Mouse (Mus musculus) midbrain, embryonic 15.5 days (tissue): ENCODE measurements around the gene Cmtm8. TPM values are rescaled to one million over a fixed set of nuclear protein-coding genes. Genes with fewer than 3 reads are reported as not detected.

Source experiments
- ATAC-seq: fragments of 200-750 bp; cut with Nextera tagmentation; replicated peaks from 2 replicates; pipeline ENCODE4 v1.8.0; 2017; ENCODE audit warnings: moderate TSS enrichment
- H3K27ac ChIP-seq: fragments of 300-500 bp; sonication (generic); 2 replicates; pipeline ENCODE4 v1.5.1; 2015; ENCODE audit warnings: mild to moderate bottlenecking, inconsistent platforms
- H3K27me3 ChIP-seq: fragments of 300-500 bp; sonication (generic); replicated peaks from 2 replicates; pipeline ENCODE4 v1.6.1; 2015; ENCODE audit warnings: inconsistent platforms
- H3K36me3 ChIP-seq: fragments of 300-500 bp; sonication (generic); replicated peaks from 2 replicates; pipeline ENCODE4 v1.6.1; 2015; ENCODE audit warnings: inconsistent platforms
- H3K4me1 ChIP-seq: fragments of 300-500 bp; sonication (generic); 2 replicates; pipeline ENCODE4 v1.6.1; 2015; ENCODE audit warnings: inconsistent platforms
- H3K4me2 ChIP-seq: fragments of 300-500 bp; sonication (generic); 2 replicates; pipeline ENCODE4 v1.6.1; 2015; ENCODE audit warnings: inconsistent platforms, mild to moderate bottlenecking, moderate library complexity
- H3K4me3 ChIP-seq: fragments of 300-500 bp; sonication (generic); 2 replicates; pipeline ENCODE4 v1.5.1; 2015; ENCODE audit warnings: mild to moderate bottlenecking, inconsistent platforms
- H3K9ac ChIP-seq: fragments of 300-500 bp; sonication (generic); 2 replicates; pipeline ENCODE4 v1.6.1; 2015; ENCODE audit warnings: mild to moderate bottlenecking, inconsistent platforms
- H3K9me3 ChIP-seq: fragments of 300-500 bp; sonication (generic); 2 replicates; pipeline ENCODE4 v1.6.1; 2016; ENCODE audit warnings: inconsistent platforms
- WGBS: fragments of 180-500 bp; shearing (Covaris S2); methylation state at CpG from one replicate; pipeline ENCODE4 v1.1.7; 2015; ENCODE audit warnings: mixed read lengths; 5-methylcytosine and 5-hydroxymethylcytosine counted together
- polyA plus RNA-seq: library from polyadenylated mRNA; unstranded; fragments of >200 nt; fragmentation: Nextera tagmentation; extraction: Ambion mirVana; gene quantifications from 2 replicates; pipeline ENCODE4 v1.2.1, GENCODE M21; 2015

Gene Cmtm8
- polyA plus RNA-seq, 1 experiment from 2014 or later = 7.5 TPM

DNA sequence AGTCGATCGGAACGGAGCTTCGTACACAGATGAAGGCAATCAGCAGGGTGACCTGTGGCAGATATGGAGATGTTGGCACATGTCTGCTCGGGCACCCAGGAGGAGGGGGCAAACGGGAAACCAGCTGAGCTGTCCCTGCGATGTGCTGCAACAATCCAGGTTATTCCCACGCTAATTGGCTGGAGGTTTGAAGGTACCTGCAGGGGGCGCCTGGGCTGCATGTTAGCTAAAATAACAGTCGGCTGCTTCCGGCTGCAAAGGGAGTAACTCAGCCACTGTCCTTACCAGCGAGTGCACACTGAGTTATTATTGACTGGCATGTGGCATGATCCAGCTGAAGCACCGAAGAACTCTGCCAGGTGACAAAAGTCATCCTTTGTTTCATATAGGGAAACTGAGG lies 80.6 kb downstream of the Cmtm8 start:
- Histone ChIP-seq H3K9ac (no peak overlapping the region), H3K36me3 (no peaks in the 10 kb centered on the region), H3K4me3 (no peak overlapping the region), H3K4me1 (no peaks in the 10 kb centered on the region), H3K27me3 (no peaks in the 10 kb centered on the region), H3K4me2 (no peak overlapping the region), H3K27ac (no peak overlapping the region), H3K9me3 (no peaks in the 10 kb centered on the region)
- ATAC-seq = no peak
- 61% methylated on average over 13 of the region's 13 CpGs for WGBS

DNA sequence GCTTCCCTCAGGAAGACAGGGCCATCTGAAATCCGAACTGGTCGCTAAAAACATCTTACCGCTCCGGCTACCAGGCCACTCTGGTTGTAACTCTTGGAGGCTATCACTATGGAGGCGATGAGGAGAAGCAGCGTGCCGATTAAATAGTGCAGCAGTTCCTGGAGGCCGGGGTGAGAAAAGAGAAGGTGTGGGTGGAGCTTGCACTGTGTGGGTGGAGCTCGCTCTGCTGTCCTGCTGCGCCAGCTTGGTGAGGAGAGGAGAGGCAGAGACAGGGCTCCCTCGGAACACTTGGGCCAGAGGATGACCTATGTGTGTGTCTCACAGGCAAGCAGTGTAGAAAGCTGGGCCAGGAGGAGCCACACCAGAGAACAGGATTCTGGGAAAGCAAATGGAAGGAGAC lies 82.1 kb downstream of the Cmtm8 start:
- no peak overlapping the region for H3K4me2 ChIP-seq
- 75% methylated on average over 11 of the region's 11 CpGs for WGBS
- no peaks in the 10 kb centered on the region for H3K9me3 ChIP-seq
- no peaks in the 10 kb centered on the region for H3K4me1 ChIP-seq
- no peak overlapping the region for H3K27ac ChIP-seq
- no peak for ATAC-seq
- H3K36me3 ChIP-seq = no peaks in the 10 kb centered on the region
- no peak overlapping the region for H3K4me3 ChIP-seq
- H3K9ac ChIP-seq = no peak overlapping the region
- H3K27me3 ChIP-seq = no peaks in the 10 kb centered on the region

DNA sequence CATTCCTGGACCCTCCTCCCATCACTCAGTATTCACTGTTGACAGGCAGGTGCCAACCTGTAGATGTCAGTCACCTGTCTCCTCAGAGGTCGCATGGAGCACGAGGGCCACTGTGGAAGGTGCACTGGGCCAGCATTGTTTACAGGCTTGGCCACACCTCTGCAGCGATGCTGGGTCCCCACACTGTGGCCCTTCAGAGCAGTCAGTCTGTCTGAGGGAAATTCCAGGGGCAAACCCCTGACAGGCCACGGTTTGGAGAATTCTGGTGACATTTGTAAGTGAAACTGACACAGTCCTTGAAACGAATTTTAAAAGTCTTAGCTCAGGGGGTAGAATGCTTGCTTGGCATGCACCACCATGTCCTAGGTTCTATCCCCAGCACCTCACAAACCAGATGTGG lies 83.6 kb downstream of the Cmtm8 start:
- WGBS = 88% methylated on average over 5 of the region's 5 CpGs
- Histone ChIP-seq H3K27ac (no peak overlapping the region), H3K4me3 (no peak overlapping the region)

DNA sequence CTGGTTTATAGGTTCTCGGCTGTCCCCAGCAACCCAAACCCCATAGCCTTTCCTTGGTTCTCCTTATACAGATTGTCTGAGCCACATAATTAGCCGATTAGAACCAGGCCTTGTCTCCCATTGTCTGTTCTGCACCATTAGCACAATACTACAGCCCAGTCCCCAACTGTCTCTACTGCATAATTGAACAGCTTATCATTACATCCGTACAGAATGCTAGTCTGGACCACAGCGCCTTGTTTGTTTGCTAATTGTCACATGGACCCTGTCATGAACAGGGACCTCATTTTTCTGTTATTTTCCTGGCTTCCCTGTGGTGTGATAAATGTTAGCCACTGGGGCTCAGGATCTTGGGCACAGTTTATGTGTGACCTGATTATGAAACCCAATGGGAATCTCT lies 84.1 kb downstream of the Cmtm8 start:
- Histone ChIP-seq H3K36me3 (no peaks in the 10 kb centered on the region), H3K4me3 (no peak overlapping the region), H3K27me3 (no peaks in the 10 kb centered on the region), H3K9me3 (no peaks in the 10 kb centered on the region), H3K4me1 (no peaks in the 10 kb centered on the region), H3K4me2 (no peak overlapping the region), H3K9ac (no peak overlapping the region), H3K27ac (no peak overlapping the region)
- ATAC-seq = no peak
- 68% methylated on average over 4 of the region's 4 CpGs for WGBS

More for the DNA sequence above, 83.6 kb downstream of the Cmtm8 start:
- Histone ChIP-seq H3K9ac (no peak overlapping the region), H3K36me3 (no peaks in the 10 kb centered on the region), H3K9me3 (no peaks in the 10 kb centered on the region), H3K4me2 (no peak overlapping the region), H3K4me1 (no peaks in the 10 kb centered on the region), H3K27me3 (no peaks in the 10 kb centered on the region)
- no peak for ATAC-seq

DNA sequence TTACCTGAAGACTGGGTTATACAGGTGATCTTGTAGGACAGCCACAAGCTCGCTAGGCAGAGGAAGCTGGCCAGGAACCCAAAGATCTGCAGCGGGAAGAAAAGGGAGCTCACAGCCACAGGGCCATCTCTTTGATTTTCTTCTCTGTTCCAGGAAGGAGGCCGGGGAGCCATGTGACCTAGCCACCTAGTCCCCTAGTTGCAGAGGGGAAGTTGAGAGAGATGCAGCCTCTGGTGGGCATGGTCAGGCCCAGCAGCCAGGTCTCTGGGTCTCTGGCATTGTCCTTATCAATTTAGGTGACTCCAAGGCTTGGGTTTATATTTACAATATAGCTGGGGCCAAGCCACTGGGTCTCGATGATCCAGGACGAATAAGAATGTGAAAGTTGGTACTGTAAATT lies 85.2 kb downstream of the Cmtm8 start:
- Histone ChIP-seq H3K4me2 (no peak overlapping the region), H3K27ac (no peak overlapping the region), H3K4me3 (no peak overlapping the region), H3K27me3 (no peaks in the 10 kb centered on the region), H3K9ac (no peak overlapping the region), H3K36me3 (no peaks in the 10 kb centered on the region), H3K9me3 (no peaks in the 10 kb centered on the region), H3K4me1 (no peaks in the 10 kb centered on the region)
- WGBS = 89% methylated on average over 5 of the region's 5 CpGs
- no peak for ATAC-seq

DNA sequence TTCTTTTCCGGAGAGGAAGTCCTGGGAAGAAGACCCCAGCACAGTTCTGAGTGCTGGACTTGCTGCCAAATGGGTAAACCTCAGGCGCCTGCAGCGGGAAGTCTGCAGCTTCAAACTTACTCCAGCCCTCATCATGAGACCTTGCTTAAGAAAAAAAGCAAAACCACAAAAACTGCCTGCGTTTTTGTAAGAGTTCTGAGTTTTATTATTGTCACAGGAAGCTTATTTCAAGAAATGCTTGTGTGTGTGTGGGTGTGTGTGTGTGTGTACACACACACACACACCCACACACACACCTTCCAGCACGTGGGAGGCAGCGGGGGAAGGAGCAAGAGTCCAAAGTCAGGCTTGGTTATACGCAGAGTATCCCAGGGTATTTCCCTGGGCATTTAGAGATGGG lies 85.7 kb downstream of the Cmtm8 start:
- no peaks in the 10 kb centered on the region; the same call in 1 of the 2 replicates for H3K4me1 ChIP-seq
- no peak overlapping the region for H3K27ac ChIP-seq
- no peaks in the 10 kb centered on the region for H3K27me3 ChIP-seq
- H3K9me3 ChIP-seq = no peaks in the 10 kb centered on the region
- 79% methylated on average over 7 of the region's 7 CpGs for WGBS
- no peaks in the 10 kb centered on the region for H3K36me3 ChIP-seq
- no peak overlapping the region for H3K4me2 ChIP-seq
- H3K4me3 ChIP-seq = no peak overlapping the region
- no peak for ATAC-seq
- no peak overlapping the region for H3K9ac ChIP-seq

DNA sequence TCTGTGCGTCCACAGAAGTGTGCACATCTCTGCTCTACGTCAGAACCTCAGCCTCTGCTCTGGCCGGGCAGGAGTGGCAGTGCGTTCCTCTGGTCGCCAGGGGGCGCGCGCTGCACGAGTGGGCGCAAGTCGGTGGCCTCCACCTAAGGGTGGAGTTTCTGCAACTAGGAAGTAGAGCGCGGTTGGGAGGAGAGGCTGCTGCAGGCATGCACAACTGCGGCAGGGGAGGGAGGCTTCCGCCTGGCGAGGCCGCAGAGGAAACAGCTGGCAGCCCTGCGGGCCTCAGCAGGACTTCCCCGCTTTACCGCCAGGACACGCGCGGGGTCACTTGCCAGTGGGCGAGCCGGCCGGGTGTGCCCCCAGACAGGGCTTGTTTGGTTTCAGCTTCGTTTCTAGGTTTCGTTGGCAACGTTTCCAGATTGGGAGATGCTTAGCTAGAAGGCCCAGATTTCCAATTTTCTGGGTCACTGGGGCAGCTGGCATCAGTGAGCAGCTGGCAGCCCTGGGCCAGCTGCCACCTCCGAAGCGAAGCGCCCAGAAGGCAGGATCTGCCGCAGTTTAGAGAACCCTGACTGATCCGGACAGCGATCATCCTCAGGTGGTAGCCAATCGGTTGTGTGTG lies 91.0 kb downstream of the Cmtm8 start:
- peak; percentile 90 for ATAC-seq
- 3% methylated on average over 36 of the region's 36 CpGs for WGBS
- Histone ChIP-seq H3K4me3 (peak overlapping the region; percentile 45), H3K36me3 (no peaks in the 10 kb centered on the region), H3K9ac (peak overlapping the region; percentile 45), H3K4me2 (peak overlapping the region; percentile 76), H3K27me3 (no peaks in the 10 kb centered on the region), H3K9me3 (no peaks in the 10 kb centered on the region), H3K4me1 (peaks cover 10% of the 10 kb centered on the region), H3K27ac (peak overlapping the region; percentile 70)

DNA sequence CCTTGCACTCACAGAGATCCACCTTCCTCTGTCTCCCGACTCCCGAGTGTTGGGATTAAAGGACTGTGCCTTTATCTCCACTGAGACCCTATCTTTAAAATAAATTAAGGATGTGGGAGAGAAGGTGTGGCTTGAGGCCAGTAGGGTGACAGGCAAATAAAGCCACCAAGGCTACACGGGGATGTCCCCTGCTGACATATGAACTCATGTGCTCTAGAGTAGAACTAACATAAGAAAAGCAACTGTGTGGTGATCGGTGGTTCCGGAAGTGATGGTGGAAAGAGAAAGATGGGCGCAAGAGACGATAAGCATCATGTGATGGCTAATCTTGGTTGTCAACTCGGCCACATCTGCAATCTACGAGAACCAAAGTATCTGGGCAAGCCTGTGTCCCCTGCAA lies 91.6 kb downstream of the Cmtm8 start:
- Histone ChIP-seq H3K4me2 (peak overlapping the region; percentile 76), H3K27ac (0 out of 2 replicates have a peak overlapping the region, but pooled peaks have one; percentile 70), H3K36me3 (0 out of 2 replicates have a peak, but pooled peaks cover 3% of the 10 kb centered on the region), H3K9me3 (no peaks in the 10 kb centered on the region), H3K4me1 (peaks cover 10% of the 10 kb centered on the region), H3K4me3 (no peak overlapping the region), H3K27me3 (no peaks in the 10 kb centered on the region), H3K9ac (no peak overlapping the region)
- ATAC-seq = no peak; the same call in 1 of the 2 replicates
- WGBS = 75% methylated on average over 9 of the region's 9 CpGs

DNA sequence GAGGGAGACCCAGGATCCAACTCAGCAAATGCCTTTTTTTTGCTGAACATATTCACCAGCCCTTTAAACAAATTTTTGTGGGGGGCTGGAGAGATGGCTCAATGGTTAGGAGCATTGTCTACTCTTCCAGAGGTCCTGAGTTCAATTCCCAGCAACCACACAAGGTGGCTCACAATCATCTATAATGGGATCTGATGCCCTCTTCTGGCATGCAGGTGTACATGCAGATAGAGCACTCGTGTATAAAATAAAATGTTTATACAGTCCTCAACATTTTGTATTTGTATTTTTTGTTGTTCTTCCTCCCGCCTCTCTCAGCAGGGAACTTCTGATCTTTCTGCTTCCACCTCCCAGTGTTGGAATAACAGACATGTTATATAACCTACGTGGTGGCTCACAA lies 92.4 kb downstream of the Cmtm8 start:
- Histone ChIP-seq H3K4me3 (no peak overlapping the region), H3K27me3 (no peaks in the 10 kb centered on the region), H3K4me1 (peaks cover 10% of the 10 kb centered on the region), H3K4me2 (no peak overlapping the region), H3K9ac (no peak overlapping the region), H3K27ac (no peak overlapping the region), H3K9me3 (no peaks in the 10 kb centered on the region), H3K36me3 (0 out of 2 replicates have a peak, but pooled peaks cover 3% of the 10 kb centered on the region)
- no peak for ATAC-seq
- WGBS = 84% methylated on average over 3 of the region's 3 CpGs

DNA sequence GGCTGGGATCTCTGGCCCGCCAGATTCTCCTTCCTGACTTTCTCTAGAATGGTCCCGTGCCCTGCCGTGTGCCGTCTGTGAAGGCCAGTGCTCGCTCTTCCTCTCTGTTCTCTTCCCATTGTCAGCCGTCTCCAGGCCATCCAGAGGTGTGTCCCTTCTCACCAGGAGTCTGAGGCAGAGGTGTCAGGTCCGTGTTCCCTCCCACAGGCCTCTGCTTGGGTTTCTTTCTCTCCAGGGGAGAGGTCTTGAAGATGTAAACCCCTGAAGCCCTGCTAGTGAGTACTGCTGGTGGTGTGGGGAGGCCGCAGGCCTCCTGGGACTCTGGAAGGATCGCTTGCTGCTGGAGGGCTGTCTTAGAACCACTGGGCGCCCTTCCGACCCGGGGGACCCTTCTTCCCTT lies 96.5 kb downstream of the Cmtm8 start:
- Histone ChIP-seq H3K4me3 (no peak overlapping the region), H3K4me1 (peaks cover 2% of the 10 kb centered on the region; the same call in 1 of the 2 replicates), H3K27ac (no peak overlapping the region), H3K27me3 (no peaks in the 10 kb centered on the region), H3K9me3 (no peaks in the 10 kb centered on the region), H3K9ac (no peak overlapping the region), H3K36me3 (peaks cover 3% of the 10 kb centered on the region; the same call in 1 of the 2 replicates), H3K4me2 (no peak overlapping the region)
- WGBS = 87% methylated on average over 12 of the region's 12 CpGs
- ATAC-seq = no peak

DNA sequence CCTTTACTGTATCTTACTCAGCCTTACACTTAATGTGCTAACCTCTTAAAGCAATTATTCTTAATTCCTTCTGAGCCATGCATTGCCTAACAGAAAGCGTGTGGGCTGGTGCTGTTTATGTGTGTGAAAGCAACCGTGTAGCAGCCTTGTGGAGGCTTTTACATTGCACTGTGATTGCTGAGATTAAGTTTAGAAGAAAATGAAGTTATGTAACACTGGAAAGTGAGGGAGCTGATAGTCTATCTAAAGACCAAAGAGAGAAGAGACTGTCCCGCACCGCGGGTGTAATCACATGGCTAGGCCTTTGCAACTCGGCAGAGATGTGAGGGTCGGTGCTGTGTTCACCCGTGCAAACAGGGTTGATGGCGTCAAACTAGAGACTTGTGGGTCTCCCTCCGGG lies 96.9 kb downstream of the Cmtm8 start:
- Histone ChIP-seq H3K36me3 (peaks cover 3% of the 10 kb centered on the region; the same call in 1 of the 2 replicates), H3K9ac (no peak overlapping the region), H3K4me3 (no peak overlapping the region), H3K9me3 (no peaks in the 10 kb centered on the region), H3K4me2 (no peak overlapping the region), H3K27me3 (no peaks in the 10 kb centered on the region), H3K4me1 (no peaks in the 10 kb centered on the region), H3K27ac (no peak overlapping the region)
- no peak for ATAC-seq
- 87% methylated on average over 10 of the region's 10 CpGs for WGBS

DNA sequence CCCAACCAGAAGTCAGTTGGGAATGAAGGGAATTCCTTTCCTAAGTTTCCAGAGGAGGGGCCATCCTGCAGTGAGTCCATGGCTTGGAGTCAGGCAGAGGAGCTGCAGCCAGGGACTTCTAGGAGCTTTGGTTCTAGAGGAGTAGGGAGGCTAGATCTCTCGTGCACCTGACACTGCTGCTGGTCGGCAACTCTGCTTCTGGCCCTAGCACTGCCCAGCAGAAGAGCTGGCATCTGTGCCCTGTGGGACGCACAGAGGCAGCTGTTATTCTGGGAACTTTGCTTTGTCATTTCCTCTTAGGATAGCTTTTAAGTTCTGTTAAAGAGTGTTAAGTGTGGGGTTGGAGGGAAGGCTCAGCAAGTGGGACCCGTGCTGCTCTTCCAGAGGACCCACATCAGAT lies 98.3 kb downstream of the Cmtm8 start:
- H3K4me3 ChIP-seq = no peak overlapping the region
- H3K9ac ChIP-seq = no peak overlapping the region
- peaks cover 3% of the 10 kb centered on the region; the same call in 1 of the 2 replicates for H3K36me3 ChIP-seq
- WGBS = 83% methylated on average over 4 of the region's 4 CpGs
- no peaks in the 10 kb centered on the region for H3K9me3 ChIP-seq
- no peaks in the 10 kb centered on the region for H3K27me3 ChIP-seq
- no peak for ATAC-seq
- no peaks in the 10 kb centered on the region for H3K4me1 ChIP-seq
- no peak overlapping the region for H3K27ac ChIP-seq
- no peak overlapping the region for H3K4me2 ChIP-seq

DNA sequence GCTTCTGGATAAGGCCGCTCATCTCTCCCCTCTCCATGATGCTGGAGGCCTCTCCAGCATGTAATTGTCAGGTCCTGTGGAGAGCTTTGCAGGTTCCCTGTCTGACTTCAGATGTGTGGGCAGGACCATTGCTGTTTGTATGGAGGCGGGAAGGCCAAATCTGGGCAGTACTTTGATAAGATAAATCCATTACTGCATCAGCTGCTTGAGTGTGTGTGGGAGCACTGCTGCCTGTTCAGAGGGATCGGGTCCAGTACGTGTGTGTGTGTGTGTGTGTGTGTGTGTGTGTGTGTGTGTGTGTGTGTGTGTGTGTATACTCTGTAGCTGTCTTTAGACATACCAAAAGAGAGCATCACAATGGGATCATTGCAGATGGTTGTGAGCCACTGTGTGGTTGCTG lies 98.8 kb downstream of the Cmtm8 start:
- no peaks in the 10 kb centered on the region for H3K9me3 ChIP-seq
- H3K36me3 ChIP-seq = peaks cover 3% of the 10 kb centered on the region; the same call in 1 of the 2 replicates
- no peak for ATAC-seq
- H3K9ac ChIP-seq = no peak overlapping the region
- no peak overlapping the region for H3K4me2 ChIP-seq
- no peak overlapping the region for H3K4me3 ChIP-seq
- no peak overlapping the region for H3K27ac ChIP-seq
- H3K4me1 ChIP-seq = no peaks in the 10 kb centered on the region
- WGBS = 92% methylated on average over 4 of the region's 4 CpGs
- H3K27me3 ChIP-seq = no peaks in the 10 kb centered on the region
